Mouse (Mus musculus): ENCODE data around the gene Capn12.

The Capn12 gene

DNA sequence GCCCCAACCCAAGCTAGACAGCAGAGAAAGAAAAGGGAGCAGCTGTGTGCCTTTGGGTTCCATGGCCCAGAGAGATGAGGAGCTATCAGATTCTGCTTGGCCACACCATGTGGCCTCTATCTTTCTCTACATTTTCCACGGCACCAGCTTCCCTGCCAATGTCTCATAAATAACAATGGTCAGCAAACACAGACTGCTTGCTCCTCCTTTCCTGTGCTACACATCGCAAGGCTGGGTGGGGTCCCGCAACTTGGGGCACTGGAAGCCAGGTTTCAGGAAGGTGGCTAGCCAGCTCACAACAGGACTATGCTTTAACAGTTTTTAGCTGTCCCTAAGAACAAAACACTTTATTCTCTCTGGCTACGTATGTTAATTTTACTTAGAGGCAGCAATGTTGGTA lies 55.6 kb downstream of the Capn12 start:
- H3K4me1 ChIP-seq (replicated peaks; ENCODE audit: low read depth, low read length): peaks cover 97% of the 10 kb centered on the region
- no peaks in the 10 kb centered on the region for H3K9me3 ChIP-seq (ENCODE audit: low read length)
- no peaks in the 10 kb centered on the region for H3K27me3 ChIP-seq (ENCODE audit: insufficient read depth, low read length)
- peak overlapping the region; percentile 55 for H3K4me3 ChIP-seq (replicated peaks; ENCODE audit: low read length)
- TF ChIP-seq CTCF (conservative IDR thresholded peaks at IDR 0.05; ENCODE audit: low read length): no peak
- H3K36me3 ChIP-seq (ENCODE audit: insufficient read depth, low read length): peaks cover 80% of the 10 kb centered on the region

GRCm38 (mm10) chr7:28938654-28939053 lies 57.4 kb downstream of the Capn12 start:
- Histone ChIP-seq H3K36me3 (ENCODE audit: insufficient read depth, low read length) (peaks cover 94% of the 10 kb centered on the region), H3K27me3 (ENCODE audit: insufficient read depth, low read length) (no peaks in the 10 kb centered on the region), H3K9me3 (ENCODE audit: low read length) (no peaks in the 10 kb centered on the region), H3K4me1 (replicated peaks; ENCODE audit: low read depth, low read length) (peaks cover 99% of the 10 kb centered on the region), H3K4me3 (replicated peaks; ENCODE audit: low read length) (peak overlapping the region; percentile 46)
- TF ChIP-seq NANOG (IDR thresholded peaks at IDR 0.05; ENCODE audit: borderline replicate concordance, low read length) (no peak), POU5F1 (IDR thresholded peaks at IDR 0.05; ENCODE audit: borderline replicate concordance, low read length) (no peak), CTCF (conservative IDR thresholded peaks at IDR 0.05; ENCODE audit: low read length) (no peak)

DNA sequence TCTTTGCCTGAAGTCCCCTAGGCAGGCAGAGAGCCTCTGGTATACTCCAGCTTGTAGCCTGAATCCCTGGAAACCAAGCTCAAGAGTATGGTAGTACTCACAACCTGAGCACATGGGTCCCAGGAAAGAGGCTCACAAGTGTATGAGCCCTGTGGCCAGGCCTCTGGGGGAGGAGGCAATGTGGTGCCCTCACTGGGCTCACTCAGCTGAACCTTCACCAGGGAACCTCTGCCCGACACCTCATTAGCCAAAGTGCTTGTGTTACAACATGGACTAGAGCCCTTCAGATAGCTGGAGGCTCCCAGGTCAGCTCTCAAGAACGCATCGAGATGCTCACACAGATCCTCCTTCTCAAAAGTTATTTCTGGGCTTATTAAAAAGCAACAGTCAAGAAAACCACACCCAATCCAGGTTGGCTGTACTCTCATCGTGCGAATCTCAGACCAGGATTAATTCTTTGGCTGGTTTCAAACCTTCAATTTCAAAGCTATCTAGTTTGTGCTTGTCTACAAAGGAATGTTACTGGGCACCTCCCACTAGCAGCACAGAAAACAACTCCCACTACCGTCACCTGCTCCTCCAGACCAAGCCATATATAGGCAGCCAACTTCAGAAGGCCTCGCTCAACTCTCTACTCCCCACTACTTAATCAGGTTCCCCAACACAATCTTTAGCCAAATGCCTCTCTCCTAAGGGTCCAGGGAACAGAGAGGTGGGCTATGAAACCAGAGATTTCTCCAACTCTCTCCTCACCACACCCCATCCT lies 58.4 kb downstream of the Capn12 start:
- Histone ChIP-seq H3K36me3 (ENCODE audit: insufficient read depth, low read length) (peaks cover 89% of the 10 kb centered on the region), H3K4me1 (replicated peaks; ENCODE audit: low read depth, low read length) (peaks cover 99% of the 10 kb centered on the region), H3K9me3 (ENCODE audit: low read length) (no peaks in the 10 kb centered on the region), H3K27me3 (ENCODE audit: insufficient read depth, low read length) (no peaks in the 10 kb centered on the region), H3K4me3 (replicated peaks; ENCODE audit: low read length) (peak overlapping the region; percentile 43)
- TF ChIP-seq POU5F1 (IDR thresholded peaks at IDR 0.05; ENCODE audit: borderline replicate concordance, low read length): no peak
- no peak for TF ChIP-seq NANOG (IDR thresholded peaks at IDR 0.05; ENCODE audit: borderline replicate concordance, low read length)
- TF ChIP-seq CTCF (conservative IDR thresholded peaks at IDR 0.05; ENCODE audit: low read length): no peak

DNA sequence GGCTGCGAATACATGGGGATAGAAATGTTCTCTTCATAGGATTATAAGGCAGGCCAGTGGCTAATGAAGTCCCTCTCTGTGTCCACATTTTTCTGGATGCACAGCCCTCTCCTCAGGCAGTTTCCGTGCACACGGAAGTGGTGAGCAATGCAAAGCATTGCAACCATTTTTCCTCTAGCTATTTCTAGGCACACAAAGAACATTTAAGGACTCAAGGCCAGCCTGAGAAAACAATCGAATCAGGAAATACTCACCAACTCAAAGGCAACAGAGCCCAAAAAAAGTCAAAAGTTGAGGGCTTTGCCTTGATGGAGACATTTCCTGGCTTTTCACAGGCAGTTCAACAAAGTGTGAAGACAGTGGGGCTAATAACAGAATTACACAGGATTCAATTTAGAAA lies 59.9 kb downstream of the Capn12 start:
- H3K9me3 ChIP-seq (ENCODE audit: low read length): no peaks in the 10 kb centered on the region
- peaks cover 99% of the 10 kb centered on the region for H3K4me1 ChIP-seq (replicated peaks; ENCODE audit: low read depth, low read length)
- H3K4me3 ChIP-seq (replicated peaks; ENCODE audit: low read length): 0 out of 2 replicates have a peak overlapping the region, but pooled peaks have one; percentile 26
- H3K27me3 ChIP-seq (ENCODE audit: insufficient read depth, low read length): no peaks in the 10 kb centered on the region
- peaks cover 76% of the 10 kb centered on the region for H3K36me3 ChIP-seq (ENCODE audit: insufficient read depth, low read length)
- TF ChIP-seq CTCF (conservative IDR thresholded peaks at IDR 0.05; ENCODE audit: low read length): no peak
- no peak for TF ChIP-seq POU5F1 (IDR thresholded peaks at IDR 0.05; ENCODE audit: borderline replicate concordance, low read length)
- no peak for TF ChIP-seq NANOG (IDR thresholded peaks at IDR 0.05; ENCODE audit: borderline replicate concordance, low read length)

DNA sequence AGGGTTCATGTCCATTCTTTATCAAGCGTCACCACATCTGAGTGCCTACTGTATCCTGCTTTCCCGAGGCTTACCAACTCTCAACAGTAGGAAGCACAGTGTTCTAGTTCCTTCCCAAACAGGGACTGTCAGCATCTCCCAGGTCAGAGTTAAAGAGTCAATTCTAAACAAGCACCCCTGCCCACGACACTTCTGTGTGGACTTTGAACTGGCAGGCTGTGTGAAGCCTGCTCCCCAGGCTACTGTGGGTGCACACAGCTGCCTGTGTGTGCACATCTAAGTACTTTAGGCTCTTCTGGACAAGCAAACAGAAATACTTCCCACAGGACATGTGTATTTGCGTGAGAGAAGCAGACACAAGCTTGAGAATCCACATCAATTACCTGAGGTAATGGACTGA lies 60.3 kb downstream of the Capn12 start:
- H3K36me3 ChIP-seq (ENCODE audit: insufficient read depth, low read length): peaks cover 75% of the 10 kb centered on the region
- no peak for TF ChIP-seq POU5F1 (IDR thresholded peaks at IDR 0.05; ENCODE audit: borderline replicate concordance, low read length)
- TF ChIP-seq CTCF (conservative IDR thresholded peaks at IDR 0.05; ENCODE audit: low read length): no peak
- TF ChIP-seq NANOG (IDR thresholded peaks at IDR 0.05; ENCODE audit: borderline replicate concordance, low read length): no peak
- H3K4me3 ChIP-seq (replicated peaks; ENCODE audit: low read length): 0 out of 2 replicates have a peak overlapping the region, but pooled peaks have one; percentile 26
- no peaks in the 10 kb centered on the region for H3K27me3 ChIP-seq (ENCODE audit: insufficient read depth, low read length)
- peaks cover 99% of the 10 kb centered on the region for H3K4me1 ChIP-seq (replicated peaks; ENCODE audit: low read depth, low read length)
- no peaks in the 10 kb centered on the region for H3K9me3 ChIP-seq (ENCODE audit: low read length)

Measured in E14TG2a.4 (cell line).